Mouse (Mus musculus) embryonic facial prominence, embryonic 14.5 days (tissue): ENCODE measurements at regions not wholly inside any gene's neighbourhood (a gene's known extent, or its start where the extent isn't known, plus 50 kb on each side); places are given as distances from the start of the nearest gene placed in this dataset.

Source experiments
- ATAC-seq: fragments of 200-750 bp; cut with Nextera tagmentation; 2 replicates; pipeline ENCODE4 v1.8.0; 2017; ENCODE audit warnings: low read depth, moderate number of reproducible peaks, moderate TSS enrichment
- DNase-seq: peaks from one replicate; pipeline ENCODE4 v3.0.0-alpha.2; 2015; ENCODE audit warnings: low spot score
- H3K27ac ChIP-seq: fragments of 300-500 bp; sonication (generic); replicated peaks from 2 replicates; pipeline ENCODE4 v1.5.1; 2014; ENCODE audit warnings: low read depth, mild to moderate bottlenecking, low read length, moderate library complexity
- H3K27me3 ChIP-seq: fragments of 300-500 bp; sonication (generic); replicated peaks from 2 replicates; pipeline ENCODE4 v1.6.1; 2014; ENCODE audit warnings: low read length; ENCODE audit not compliant: control insufficient read depth, insufficient read depth
- H3K36me3 ChIP-seq: fragments of 300-500 bp; sonication (generic); 2 replicates; pipeline ENCODE4 v1.6.1; 2014; ENCODE audit warnings: low read length, mixed read lengths; ENCODE audit not compliant: control insufficient read depth, insufficient read depth
- H3K4me1 ChIP-seq: fragments of 300-500 bp; sonication (generic); 2 replicates; pipeline ENCODE4 v1.6.1; 2014; ENCODE audit warnings: antibody characterized with exemption, low read length; ENCODE audit not compliant: control insufficient read depth, insufficient read depth
- H3K4me2 ChIP-seq: fragments of 300-500 bp; sonication (generic); 2 replicates; pipeline ENCODE4 v1.6.1; 2014; ENCODE audit warnings: low read depth, mild to moderate bottlenecking, low read length, moderate library complexity, mixed read lengths
- H3K4me3 ChIP-seq: fragments of 300-500 bp; sonication (generic); 2 replicates; pipeline ENCODE4 v1.5.1; 2014; ENCODE audit warnings: low read depth, mild to moderate bottlenecking, low read length
- H3K9ac ChIP-seq: fragments of 300-500 bp; sonication (generic); 2 replicates; pipeline ENCODE4 v1.6.1; 2014; ENCODE audit warnings: low read depth, mild to moderate bottlenecking, low read length, moderate library complexity, mixed read lengths
- H3K9me3 ChIP-seq: fragments of 300-500 bp; sonication (generic); 2 replicates; pipeline ENCODE4 v1.6.1; 2016; ENCODE audit warnings: low read length; ENCODE audit not compliant: control insufficient read depth
- WGBS: fragments of 180-500 bp; shearing (Covaris S2); extraction: QIAGEN DNeasy Blood & Tissue Kit; methylation state at CpG from one replicate; pipeline ENCODE4 v1.1.7; 2014; 5-methylcytosine and 5-hydroxymethylcytosine counted together

- H3K4me2 ChIP-seq = no peak overlapping the region
- no peak overlapping the region for H3K27ac ChIP-seq
- no peak for ATAC-seq
- no peak overlapping the region for H3K9ac ChIP-seq
- WGBS = 85% methylated on average over 4 of the region's 4 CpGs
- DNase-seq = no peak
- no peaks in the 10 kb centered on the region for H3K27me3 ChIP-seq
- H3K4me3 ChIP-seq = no peak overlapping the region
- no peaks in the 10 kb centered on the region for H3K9me3 ChIP-seq
- H3K36me3 ChIP-seq = no peaks in the 10 kb centered on the region
- peaks cover 5% of the 10 kb centered on the region; the same call in 1 of the 2 replicates for H3K4me1 ChIP-seq
Observed at GRCm38 (mm10) chr15:7010966-7011695, 79.3 kb upstream of the Lifr start.

DNA sequence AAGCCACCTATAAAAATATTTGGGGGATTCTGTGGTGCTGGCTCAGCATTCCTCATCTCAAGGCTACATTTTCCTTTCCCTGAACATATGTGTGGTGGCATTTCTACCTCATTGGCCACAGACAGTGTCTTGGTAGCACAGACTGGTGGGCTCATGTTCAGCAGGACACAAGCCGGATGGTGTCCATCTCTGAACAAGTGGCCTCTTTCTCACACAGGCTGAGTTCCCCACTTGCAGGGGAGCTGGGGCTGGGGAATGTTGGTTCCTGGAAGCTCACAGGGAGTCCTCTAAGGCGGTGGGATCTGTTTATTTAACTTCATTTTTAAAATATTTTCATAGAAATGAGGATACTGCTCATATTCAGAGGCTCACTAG, 78.7 kb upstream of the Lifr start:
- WGBS = 65% methylated on average over 2 of the region's 2 CpGs
- H3K9me3 ChIP-seq = no peaks in the 10 kb centered on the region
- ATAC-seq = no peak

DNA sequence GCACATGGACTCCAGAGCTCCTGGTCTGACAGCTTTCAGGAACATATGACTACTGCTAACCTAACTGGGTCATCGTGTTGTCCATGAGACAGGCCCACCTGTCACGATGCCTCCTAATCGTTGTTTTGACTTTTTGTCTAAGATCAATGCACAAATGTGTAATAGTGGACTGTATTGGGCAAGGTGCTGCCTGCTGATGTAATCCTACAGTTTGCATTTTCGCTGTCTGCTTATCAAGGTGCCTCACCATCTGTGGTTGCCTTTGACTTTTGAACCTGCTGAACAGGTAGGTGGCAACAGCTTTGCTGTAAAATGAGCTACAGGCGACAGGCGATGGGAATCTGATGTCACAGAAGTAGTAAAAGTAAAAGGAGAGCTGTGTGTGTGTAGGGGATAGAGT, 78.0 kb upstream of the Lifr start:
- Histone ChIP-seq H3K27ac (no peak overlapping the region), H3K4me2 (no peak overlapping the region), H3K4me3 (no peak overlapping the region), H3K27me3 (no peaks in the 10 kb centered on the region), H3K9me3 (no peaks in the 10 kb centered on the region), H3K4me1 (peaks cover 5% of the 10 kb centered on the region; the same call in 1 of the 2 replicates), H3K36me3 (no peaks in the 10 kb centered on the region), H3K9ac (no peak overlapping the region)
- no peak for DNase-seq
- 93% methylated on average over 6 of the region's 6 CpGs for WGBS
- ATAC-seq = no peak

More for the DNA sequence above, 78.7 kb upstream of the Lifr start:
- Histone ChIP-seq H3K36me3 (no peaks in the 10 kb centered on the region), H3K4me3 (no peak overlapping the region), H3K4me1 (peaks cover 5% of the 10 kb centered on the region; the same call in 1 of the 2 replicates), H3K27ac (no peak overlapping the region), H3K4me2 (no peak overlapping the region), H3K9ac (no peak overlapping the region), H3K27me3 (no peaks in the 10 kb centered on the region)
- DNase-seq = no peak

- Histone ChIP-seq H3K4me2 (no peak overlapping the region), H3K4me3 (no peak overlapping the region), H3K36me3 (no peaks in the 10 kb centered on the region), H3K4me1 (peaks cover 5% of the 10 kb centered on the region; the same call in 1 of the 2 replicates), H3K27ac (no peak overlapping the region), H3K27me3 (no peaks in the 10 kb centered on the region), H3K9ac (no peak overlapping the region), H3K9me3 (no peaks in the 10 kb centered on the region)
- 84% methylated on average over 5 of the region's 5 CpGs for WGBS
- DNase-seq (no peak), ATAC-seq (no peak)
Observed at GRCm38 (mm10) chr15:7013047-7013446, 77.4 kb upstream of the Lifr start.

DNA sequence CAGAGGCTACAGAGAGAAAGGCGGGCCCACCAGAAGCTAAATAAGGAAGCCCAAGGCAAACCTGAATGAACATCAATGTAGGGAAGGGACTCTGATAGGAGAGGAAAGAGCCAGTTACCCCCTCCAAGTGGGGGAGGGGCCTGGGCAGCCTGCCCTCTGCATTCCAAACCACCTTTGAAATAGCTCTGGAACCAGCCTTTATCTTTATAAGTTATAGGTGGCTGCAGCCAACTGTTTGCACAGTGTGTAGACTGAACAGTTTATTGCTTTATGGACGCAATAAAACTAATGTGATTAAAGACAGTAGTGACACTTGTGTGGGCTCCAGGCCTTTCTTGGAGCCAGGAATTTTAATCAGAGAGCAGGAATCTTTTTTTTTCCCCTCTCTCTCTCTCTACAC, 75.4 kb upstream of the Lifr start:
- Histone ChIP-seq H3K36me3 (no peaks in the 10 kb centered on the region), H3K9me3 (no peaks in the 10 kb centered on the region), H3K4me1 (no peaks in the 10 kb centered on the region), H3K27me3 (no peaks in the 10 kb centered on the region), H3K9ac (no peak overlapping the region), H3K27ac (no peak overlapping the region), H3K4me2 (no peak overlapping the region), H3K4me3 (no peak overlapping the region)
- WGBS = 73% methylated on average over 2 of the region's 2 CpGs
- DNase-seq (no peak), ATAC-seq (no peak)

- no peak overlapping the region for H3K27ac ChIP-seq
- DNase-seq = peak; percentile 59
- H3K27me3 ChIP-seq = no peaks in the 10 kb centered on the region
- H3K36me3 ChIP-seq = no peaks in the 10 kb centered on the region
- no peaks in the 10 kb centered on the region for H3K4me1 ChIP-seq
- no peak overlapping the region for H3K4me3 ChIP-seq
- H3K4me2 ChIP-seq = no peak overlapping the region
- ATAC-seq = peak; percentile 41; the same call in 1 of the 2 replicates
- no peaks in the 10 kb centered on the region for H3K9me3 ChIP-seq
- 58% methylated on average over 3 of the region's 3 CpGs for WGBS
- no peak overlapping the region for H3K9ac ChIP-seq
Observed at GRCm38 (mm10) chr15:7016018-7016417, 74.4 kb upstream of the Lifr start.

DNA sequence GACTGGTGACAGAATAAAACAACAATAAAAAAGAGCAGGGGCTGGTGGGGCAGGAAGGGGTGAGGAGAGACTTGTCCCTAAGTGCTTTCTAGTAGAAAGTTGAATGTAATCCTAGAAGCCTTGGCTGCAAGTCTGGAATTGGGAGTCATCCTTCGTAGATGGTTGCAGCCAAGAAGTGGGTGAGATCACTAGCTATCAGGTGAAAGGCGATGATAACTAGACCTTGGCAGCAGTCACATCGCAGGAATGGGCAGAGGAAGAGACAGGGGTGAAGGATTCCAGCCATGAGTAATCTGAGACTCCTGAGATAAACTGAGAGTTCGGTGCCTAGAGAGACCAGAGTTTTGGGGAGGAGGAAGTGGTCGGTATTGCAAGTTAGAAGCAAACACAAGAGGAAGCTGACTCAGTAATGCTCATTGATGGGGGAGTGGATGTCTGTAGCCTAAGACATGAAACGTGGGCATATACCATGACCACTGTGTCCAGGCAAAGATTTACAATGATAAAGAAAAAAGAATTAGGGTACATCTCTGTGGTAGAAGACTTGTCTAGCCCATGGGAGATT, 73.1 kb upstream of the Lifr start:
- ATAC-seq = 0 out of 2 replicates have a peak, but pooled peaks have one; percentile 18
- H3K27me3 ChIP-seq = no peaks in the 10 kb centered on the region
- H3K4me3 ChIP-seq = no peak overlapping the region
- DNase-seq = peak; percentile 39
- H3K9me3 ChIP-seq = no peaks in the 10 kb centered on the region
- H3K36me3 ChIP-seq = no peaks in the 10 kb centered on the region
- no peak overlapping the region for H3K4me2 ChIP-seq
- no peak overlapping the region for H3K27ac ChIP-seq
- H3K9ac ChIP-seq = no peak overlapping the region
- 61% methylated on average over 6 of the region's 6 CpGs for WGBS
- H3K4me1 ChIP-seq = no peaks in the 10 kb centered on the region

DNA sequence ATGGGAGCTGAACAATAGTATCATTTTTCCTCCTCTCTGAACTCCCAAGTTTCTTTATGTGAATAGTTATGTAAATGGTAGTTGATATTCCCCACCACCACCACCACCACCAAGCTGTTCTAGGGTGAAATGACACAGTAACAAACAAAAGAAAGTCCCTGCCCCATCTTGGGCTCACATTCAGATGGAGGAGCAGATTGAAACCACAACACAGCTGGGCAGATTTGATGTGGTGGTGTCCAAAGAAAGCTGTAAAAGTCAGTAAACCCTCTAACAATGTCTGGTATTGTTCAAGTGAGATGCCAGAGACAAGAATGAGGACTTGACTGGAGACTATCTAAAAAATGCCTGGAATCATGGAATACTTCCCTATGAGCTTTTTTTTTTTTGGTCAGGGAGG, 67.8 kb upstream of the Lifr start:
- Histone ChIP-seq H3K9me3 (peaks cover 4% of the 10 kb centered on the region; the same call in 1 of the 2 replicates), H3K4me3 (no peak overlapping the region), H3K27me3 (no peaks in the 10 kb centered on the region), H3K4me2 (no peak overlapping the region), H3K4me1 (no peaks in the 10 kb centered on the region), H3K27ac (no peak overlapping the region), H3K9ac (no peak overlapping the region), H3K36me3 (no peaks in the 10 kb centered on the region)
- ATAC-seq = no peak
- no peak for DNase-seq

GRCm38 (mm10) chr15:7025194-7025593, 65.2 kb upstream of the Lifr start:
- Histone ChIP-seq H3K4me2 (no peak overlapping the region), H3K9ac (no peak overlapping the region), H3K4me1 (no peaks in the 10 kb centered on the region), H3K27me3 (no peaks in the 10 kb centered on the region), H3K9me3 (peaks cover 4% of the 10 kb centered on the region; the same call in 1 of the 2 replicates), H3K27ac (no peak overlapping the region), H3K36me3 (no peaks in the 10 kb centered on the region), H3K4me3 (no peak overlapping the region)
- DNase-seq (no peak), ATAC-seq (no peak)
- 73% methylated on average over 4 of the region's 4 CpGs for WGBS
